Mouse (Mus musculus): ENCODE measurements at regions not wholly inside any gene's neighbourhood (a gene's known extent, or its start where the extent isn't known, plus 50 kb on each side); places are given as distances from the start of the nearest gene placed in this dataset.

GRCm38 (mm10) chr9:88237126-88237525, 89.9 kb upstream of the Nt5e start:
- TF ChIP-seq GATA1 (IDR thresholded peaks at IDR 0.05; ENCODE audit: borderline replicate concordance, low read length) (no peak), FLI1 (IDR thresholded peaks at IDR 0.05; ENCODE audit: low read length) (no peak)

Measured in megakaryocyte, embryonic 14.5 days (primary cell).